Mouse (Mus musculus) lung, postnatal 14 days (tissue): ENCODE data around the gene Atxn7l1.
A peak's percentile ranks its signal among the peaks of the same experiment; 100 is the strongest.

Source experiments
- DNase-seq: peaks from one replicate; pipeline ENCODE4 v3.0.0; 2021

Gene Atxn7l1

GRCm38 (mm10) chr12:33184137-33184536 is 36.6 kb downstream of the Atxn7l1 start:
- no peak for DNase-seq

GRCm38 (mm10) chr12:33185046-33185445 is 37.6 kb downstream of the Atxn7l1 start:
- DNase-seq, result no peak

GRCm38 (mm10) chr12:33186331-33186730 is 38.8 kb downstream of the Atxn7l1 start:
- peak; percentile 42 for DNase-seq

- DNase-seq, result no peak
These were observed 42.6 kb downstream of the Atxn7l1 start for GRCm38 (mm10) chr12:33190133-33190532.

- DNase-seq, result no peak
These were observed 43.1 kb downstream of the Atxn7l1 start for GRCm38 (mm10) chr12:33190633-33191032.

GRCm38 (mm10) chr12:33193408-33193901 is 46.0 kb downstream of the Atxn7l1 start:
- peak; percentile 42 for DNase-seq

- DNase-seq, result no peak
These were observed 47.7 kb downstream of the Atxn7l1 start for GRCm38 (mm10) chr12:33195175-33195574.

- no peak for DNase-seq
These were observed 49.8 kb downstream of the Atxn7l1 start for GRCm38 (mm10) chr12:33197287-33197686.

GRCm38 (mm10) chr12:33197746-33198145 is 50.3 kb downstream of the Atxn7l1 start:
- DNase-seq, result no peak

GRCm38 (mm10) chr12:33201068-33201467 is 53.6 kb downstream of the Atxn7l1 start:
- DNase-seq, result no peak

- DNase-seq, result no peak
These were observed 54.2 kb downstream of the Atxn7l1 start for GRCm38 (mm10) chr12:33201491-33202210.

- no peak for DNase-seq
These were observed 57.8 kb downstream of the Atxn7l1 start for GRCm38 (mm10) chr12:33205255-33205654.

GRCm38 (mm10) chr12:33206300-33206699 is 58.8 kb downstream of the Atxn7l1 start:
- DNase-seq, result no peak

- DNase-seq, result no peak
These were observed 63.4 kb downstream of the Atxn7l1 start for GRCm38 (mm10) chr12:33210856-33211255.

GRCm38 (mm10) chr12:33218215-33218859 is 70.8 kb downstream of the Atxn7l1 start:
- no peak for DNase-seq

GRCm38 (mm10) chr12:33219436-33219835 is 71.9 kb downstream of the Atxn7l1 start:
- DNase-seq, result no peak

GRCm38 (mm10) chr12:33220081-33220480 is 72.6 kb downstream of the Atxn7l1 start:
- no peak for DNase-seq

GRCm38 (mm10) chr12:33220509-33221051 is 73.1 kb downstream of the Atxn7l1 start:
- DNase-seq, result peak; percentile 62

GRCm38 (mm10) chr12:33222187-33222586 is 74.7 kb downstream of the Atxn7l1 start:
- no peak for DNase-seq

- no peak for DNase-seq
These were observed 77.6 kb downstream of the Atxn7l1 start for GRCm38 (mm10) chr12:33225117-33225541.

GRCm38 (mm10) chr12:33225978-33226377 is 78.5 kb downstream of the Atxn7l1 start:
- DNase-seq, result no peak

- DNase-seq, result no peak
These were observed 79.1 kb downstream of the Atxn7l1 start for GRCm38 (mm10) chr12:33226596-33226995.

- DNase-seq, result no peak
These were observed 87.8 kb downstream of the Atxn7l1 start for GRCm38 (mm10) chr12:33235314-33235713.

- peak; percentile 62 for DNase-seq
These were observed 88.4 kb downstream of the Atxn7l1 start for GRCm38 (mm10) chr12:33235771-33236323.
